Mouse (Mus musculus): ENCODE data around the gene Ndufv3.

GRCm38 (mm10) chr17:31525114-31525513 lies 5.2 kb downstream of the Ndufv3 start:
- TF ChIP-seq CTCF (IDR thresholded peaks at IDR 0.05; ENCODE audit: borderline replicate concordance, insufficient read depth, low read depth, low read length) (no peak), POLR2A (IDR thresholded peaks at IDR 0.05; ENCODE audit: borderline replicate concordance, insufficient read depth, low read length) (no peak)

All from cerebellum, adult 2 months (tissue).